Mouse (Mus musculus) kidney, adult 2 months (tissue): Measurements from ENCODE around the gene Gm10717. TPM values are rescaled to one million over a fixed set of nuclear protein-coding genes. Genes with fewer than 3 reads are reported as not detected.
A peak's percentile ranks its signal among the peaks of the same experiment; 100 is the strongest.
"Not testable (repeated sequence)": the region's sequence is repeated elsewhere in the genome, so short reads cannot be mapped to it uniquely, and the experiment has no call there.

Experiments used
- DNase-seq: peaks from one replicate; pipeline ENCODE4 v3.0.0; 2021
- H3K27ac ChIP-seq: fragments of 200-500 bp; 2 replicates; pipeline ENCODE4 v1.5.1; 2012; ENCODE audit warnings: low read depth, low read length, control low read depth, inconsistent platforms; ENCODE audit not compliant: insufficient read depth
- H3K27me3 ChIP-seq: fragments of 200-500 bp; replicated peaks from 2 replicates; pipeline ENCODE4 v1.6.1; 2012; ENCODE audit warnings: mild to moderate bottlenecking, moderate library complexity, low read length, inconsistent platforms; ENCODE audit not compliant: control insufficient read depth, insufficient read depth
- H3K36me3 ChIP-seq: fragments of 200-500 bp; 2 replicates; pipeline ENCODE4 v1.6.1; 2012; ENCODE audit warnings: mild to moderate bottlenecking, moderate library complexity, low read length, inconsistent platforms; ENCODE audit not compliant: control insufficient read depth, insufficient read depth
- H3K4me1 ChIP-seq: fragments of 200-500 bp; 2 replicates; pipeline ENCODE4 v1.6.1; 2011; ENCODE audit warnings: low read length; ENCODE audit not compliant: control insufficient read depth, insufficient read depth
- H3K4me3 ChIP-seq: fragments of 200-500 bp; 2 replicates; pipeline ENCODE4 v1.5.1; 2011; ENCODE audit warnings: mild to moderate bottlenecking, low read depth, low read length, control low read depth; ENCODE audit not compliant: insufficient read depth
- WGBS: fragments of 180-500 bp; shearing (Covaris S2); methylation state at CpG from one replicate; pipeline ENCODE4 v1.1.7; 2018; 5-methylcytosine and 5-hydroxymethylcytosine counted together
- polyA plus RNA-seq: library from polyadenylated mRNA; depleted of rRNA; stranded (reverse); fragments of >200 nt; gene quantifications from 2 replicates; pipeline ENCODE4 v1.2.3, GENCODE M21; 2012; rRNA removed

Gene Gm10717
- not detected in 2 replicates for polyA plus RNA-seq

GRCm38 (mm10) chr9:3024912-3025467 lies at the start of gene Gm10717:
Gene Gm10717 (plus strand): TSS chr9:3025417.
- peak; percentile 63 for DNase-seq
- not testable (repeated sequence) for H3K27me3 ChIP-seq, H3K36me3 ChIP-seq, H3K4me1 ChIP-seq, H3K4me3 ChIP-seq, H3K27ac ChIP-seq
- WGBS, result 73% methylated on average over 12 of the region's 12 CpGs

GRCm38 (mm10) chr9:3000445-3000972 lies 24.7 kb upstream of the Gm10717 start, which contains the start of gene Gm10722:
Gene Gm10722 (plus strand): TSS chr9:3000922.
- H3K27ac ChIP-seq, H3K27me3 ChIP-seq, H3K4me1 ChIP-seq, H3K36me3 ChIP-seq, H3K4me3 ChIP-seq: not testable (repeated sequence)
- peak; percentile 41 for DNase-seq
- WGBS, result 76% methylated on average over 12 of the region's 12 CpGs

GRCm38 (mm10) chr9:3001006-3001405 lies 24.2 kb upstream of the Gm10717 start:
- H3K36me3 ChIP-seq, H3K27me3 ChIP-seq, H3K4me1 ChIP-seq, H3K4me3 ChIP-seq, H3K27ac ChIP-seq: not testable (repeated sequence)
- WGBS, result 70% methylated on average over 8 of the region's 8 CpGs
- peak; percentile 50 for DNase-seq

- not testable (repeated sequence) for H3K27ac ChIP-seq, H3K4me3 ChIP-seq, H3K27me3 ChIP-seq, H3K4me1 ChIP-seq, H3K36me3 ChIP-seq
- WGBS, result 72% methylated on average over 9 of the region's 11 CpGs
- peak; percentile 99 for DNase-seq
These were observed 23.1 kb upstream of the Gm10717 start for GRCm38 (mm10) chr9:3001948-3002659.

- not testable (repeated sequence) for H3K27me3 ChIP-seq, H3K4me3 ChIP-seq, DNase-seq, H3K36me3 ChIP-seq, H3K27ac ChIP-seq, H3K4me1 ChIP-seq
- 79% methylated on average over 6 of the region's 14 CpGs for WGBS
These were observed 22.3 kb upstream of the Gm10717 start, which contains the start of gene Gm11168 for GRCm38 (mm10) chr9:3002794-3003396. Gene Gm11168 (plus strand): TSS chr9:3003346.

GRCm38 (mm10) chr9:3006179-3006578 lies 19.0 kb upstream of the Gm10717 start:
- H3K4me3 ChIP-seq, DNase-seq, H3K36me3 ChIP-seq, H3K27me3 ChIP-seq, H3K4me1 ChIP-seq, H3K27ac ChIP-seq: not testable (repeated sequence)
- 81% methylated on average over 1 of the region's 5 CpGs for whole genome bisulfite sequencing

GRCm38 (mm10) chr9:3006636-3007035 lies 18.6 kb upstream of the Gm10717 start:
- not testable (repeated sequence) for H3K4me1 ChIP-seq, H3K27me3 ChIP-seq, H3K4me3 ChIP-seq, H3K27ac ChIP-seq, H3K36me3 ChIP-seq
- 73% methylated on average over 8 of the region's 8 CpGs for WGBS
- DNase-seq, result peak; percentile 94

- not testable (repeated sequence) for H3K27me3 ChIP-seq, H3K4me3 ChIP-seq, DNase-seq, H3K27ac ChIP-seq, H3K4me1 ChIP-seq, H3K36me3 ChIP-seq
- WGBS, result 79% methylated on average over 8 of the region's 9 CpGs
These were observed 17.9 kb upstream of the Gm10717 start for GRCm38 (mm10) chr9:3007272-3007671.

- not testable (repeated sequence) for H3K4me3 ChIP-seq, H3K27me3 ChIP-seq, H3K36me3 ChIP-seq, DNase-seq, H3K4me1 ChIP-seq, H3K27ac ChIP-seq
- WGBS, result no CpG with 5 or more reads among the region's 5 CpGs
These were observed 15.9 kb upstream of the Gm10717 start for GRCm38 (mm10) chr9:3009331-3009730.

GRCm38 (mm10) chr9:3012054-3012621 lies 13.1 kb upstream of the Gm10717 start:
- WGBS, result 84% methylated on average over 3 of the region's 7 CpGs

More at GRCm38 (mm10) chr9:3012054-3012621, 13.1 kb upstream of the Gm10717 start:
- not testable (repeated sequence) for H3K36me3 ChIP-seq, DNase-seq, H3K27ac ChIP-seq, H3K27me3 ChIP-seq, H3K4me1 ChIP-seq, H3K4me3 ChIP-seq
